Mouse (Mus musculus) cerebellum, postnatal 10 days (tissue): ENCODE measurements around the gene Eya3.
"Not testable (repeated sequence)": the region's sequence is repeated elsewhere in the genome, so short reads cannot be mapped to it uniquely, and the experiment has no call there.

Experiments
- DNase-seq, 2 experiments: peaks; one replicate each; pipeline ENCODE4 v3.0.0; 2021; ENCODE audit warnings: mixed read lengths in 2 of 2

Gene Eya3

DNA sequence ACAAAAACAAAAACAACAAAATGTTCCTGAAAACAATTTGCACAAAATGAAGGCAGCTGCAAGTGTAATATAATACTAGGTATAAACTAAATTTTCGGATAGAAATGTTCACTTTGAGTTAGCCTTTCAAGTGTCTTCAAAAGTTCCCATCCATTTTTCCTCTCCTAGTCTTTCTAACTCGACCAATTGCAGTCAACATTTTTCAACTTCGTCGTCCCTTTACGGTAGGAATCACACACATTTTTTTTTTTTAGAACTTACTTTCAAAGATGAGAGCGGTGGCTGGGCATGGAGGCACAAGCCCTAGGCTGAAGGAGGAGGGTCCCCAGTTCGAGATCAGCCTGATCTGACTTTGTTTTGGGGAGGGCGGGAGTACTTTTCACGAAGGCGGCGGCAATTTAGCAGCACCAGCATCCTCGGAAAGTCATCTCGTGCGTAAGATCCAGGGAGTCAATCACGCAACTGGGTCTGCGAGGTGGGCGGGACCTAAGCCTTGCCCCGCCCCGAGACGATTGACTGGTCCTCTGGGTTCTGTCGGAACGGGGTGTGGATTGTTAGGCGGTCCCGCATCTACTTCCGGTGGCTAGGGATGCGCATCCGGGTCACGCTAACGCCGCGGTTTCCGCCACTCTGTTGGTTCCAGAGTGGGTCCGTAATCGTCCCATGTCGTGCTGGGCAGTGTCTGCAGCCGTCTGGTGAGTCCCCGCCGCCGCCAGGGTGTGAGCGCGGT, at the start of gene Eya3:
TSS of gene Eya3 (plus strand) at position 527 of the 730 bp plus-strand sequence.
- DNase-seq = peak; percentile 96 to 97

DNA sequence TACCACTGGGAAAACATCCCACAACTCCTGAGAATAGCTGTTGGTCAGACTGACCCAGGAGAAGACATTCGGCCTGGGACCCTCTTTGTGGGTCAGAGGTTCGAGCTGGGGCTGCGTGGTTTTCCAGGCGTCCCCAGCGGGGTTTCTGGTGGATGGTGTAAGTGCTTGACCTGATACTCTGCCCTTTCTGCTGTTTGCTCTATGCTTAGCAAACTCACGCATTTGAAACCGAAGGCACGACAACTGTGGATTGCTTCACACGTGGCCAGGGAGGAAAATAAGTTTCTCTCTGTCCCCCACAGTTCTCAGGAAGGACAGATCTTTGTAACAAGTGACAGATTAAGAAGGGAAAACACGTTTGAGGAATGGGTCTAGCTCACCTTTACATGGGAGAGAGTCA, 48.1 kb upstream of the Eya3 start:
- no peak for DNase-seq

DNA sequence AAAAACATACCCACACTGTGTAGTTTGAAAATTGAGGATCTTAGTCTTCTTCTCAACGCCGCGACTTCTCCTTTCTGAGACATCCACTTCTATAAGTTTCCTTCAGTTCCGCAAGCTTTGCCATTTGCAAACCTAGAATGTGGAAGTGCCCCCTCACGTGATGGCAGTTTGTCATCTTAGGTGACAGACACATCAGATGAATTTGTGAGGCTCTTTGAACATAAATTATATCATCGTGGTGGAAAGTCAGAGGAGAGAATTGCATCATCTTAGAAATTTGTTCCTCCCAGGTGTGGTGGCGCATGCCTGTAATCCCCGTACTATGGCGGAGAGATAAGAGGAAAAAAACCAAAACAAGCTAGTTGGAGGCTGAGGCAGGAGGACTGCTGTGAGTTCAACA, 45.8 kb upstream of the Eya3 start:
- DNase-seq = no peak

DNA sequence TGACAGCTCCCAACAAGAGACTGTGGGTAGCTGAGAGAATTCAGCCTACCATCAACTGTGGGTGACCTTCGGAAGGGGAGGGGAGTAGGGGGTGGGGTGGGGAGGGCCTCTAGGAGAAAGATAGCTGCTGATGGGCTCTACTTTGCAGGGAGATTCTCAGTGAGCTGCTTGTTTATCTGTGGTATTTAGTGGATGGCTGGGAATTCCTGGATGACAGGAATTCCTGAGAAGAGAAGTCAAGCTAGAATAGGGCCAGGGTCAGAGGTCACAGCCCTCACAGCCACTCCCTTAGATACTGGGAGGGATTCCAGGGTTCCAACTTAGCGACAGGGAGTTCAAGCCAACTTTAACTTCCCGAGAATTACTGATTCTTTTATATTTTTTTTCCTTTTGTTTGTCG, 44.6 kb upstream of the Eya3 start:
- DNase-seq = no peak

DNA sequence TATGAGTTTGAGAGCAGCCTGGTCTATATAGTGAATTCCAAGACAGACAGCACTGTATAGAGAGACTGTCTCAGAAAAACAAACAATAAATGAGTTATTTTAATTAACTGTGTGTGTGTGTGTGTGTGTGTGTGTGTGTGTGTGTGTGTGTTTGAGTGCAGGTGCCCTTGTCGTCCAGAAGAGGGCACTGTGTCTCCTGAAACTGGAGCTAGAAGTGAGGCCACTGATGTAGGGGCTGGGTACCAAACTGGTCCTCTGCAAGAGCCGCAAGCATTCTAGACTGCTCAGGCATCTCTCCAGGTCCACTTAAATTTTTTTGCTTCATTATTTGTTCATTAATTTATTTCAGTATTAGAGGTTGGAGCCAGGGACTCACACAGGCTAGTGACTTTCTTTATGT, 39.9 kb upstream of the Eya3 start:
- DNase-seq = no peak

DNA sequence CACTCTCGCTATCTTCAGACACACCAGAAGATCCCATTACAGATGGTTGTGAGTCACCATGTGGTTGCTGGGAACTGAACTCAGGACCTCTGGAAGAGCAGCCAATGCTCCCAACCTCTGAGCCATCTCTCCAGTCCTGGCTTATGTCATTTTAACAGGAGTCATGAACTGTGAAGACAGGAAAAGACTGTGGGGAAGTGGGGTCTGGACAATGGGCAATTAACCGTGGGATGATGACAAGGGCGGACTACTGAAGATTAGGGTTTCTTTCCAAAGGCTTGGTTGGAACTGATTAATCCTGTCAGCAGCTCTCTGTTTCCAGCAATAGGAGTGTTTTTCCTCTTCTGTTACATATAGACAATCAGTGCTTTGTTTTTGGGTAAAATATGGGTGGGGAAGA, 39.0 kb upstream of the Eya3 start:
- DNase-seq = no peak

DNA sequence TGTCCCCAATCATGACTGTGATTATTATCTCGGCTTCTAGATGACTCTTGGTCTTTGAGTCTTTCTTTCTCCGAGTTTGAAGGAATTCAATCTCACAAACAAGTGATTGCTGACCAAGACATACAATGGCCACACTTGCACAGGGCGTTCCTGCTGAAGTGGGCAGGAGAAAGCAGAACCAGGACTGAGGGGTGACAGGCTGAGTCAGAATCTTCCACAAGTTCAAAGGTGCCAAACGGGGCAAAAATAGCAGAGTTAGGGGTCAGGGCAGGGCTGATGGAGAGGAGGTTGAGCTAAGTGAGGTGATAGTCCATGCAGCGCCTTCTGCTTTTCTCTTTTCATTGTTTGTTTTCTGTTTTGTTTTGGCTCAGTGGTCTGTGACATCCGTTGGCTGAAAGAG, 38.3 kb upstream of the Eya3 start:
- DNase-seq = no peak

DNA sequence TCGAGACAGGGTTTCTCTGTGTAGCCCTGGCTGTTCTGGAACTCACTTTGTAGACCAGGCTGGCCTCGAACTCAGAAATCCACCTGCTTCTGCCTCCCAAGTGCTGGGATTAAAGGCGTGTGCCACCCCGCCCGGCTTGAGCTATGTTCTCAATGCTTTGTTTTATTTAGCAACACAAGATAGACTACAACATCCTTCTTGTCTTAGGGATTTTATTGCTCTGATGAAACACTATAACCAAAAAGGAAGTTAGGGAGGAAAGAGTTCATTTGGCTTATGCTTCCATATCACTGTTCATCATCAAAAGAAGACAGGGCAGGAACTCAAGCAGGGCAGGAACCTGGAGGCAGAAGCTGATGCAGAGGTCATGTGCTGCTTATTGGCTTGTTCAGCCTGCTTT, 37.5 kb upstream of the Eya3 start:
- not testable (repeated sequence) for DNase-seq

DNA sequence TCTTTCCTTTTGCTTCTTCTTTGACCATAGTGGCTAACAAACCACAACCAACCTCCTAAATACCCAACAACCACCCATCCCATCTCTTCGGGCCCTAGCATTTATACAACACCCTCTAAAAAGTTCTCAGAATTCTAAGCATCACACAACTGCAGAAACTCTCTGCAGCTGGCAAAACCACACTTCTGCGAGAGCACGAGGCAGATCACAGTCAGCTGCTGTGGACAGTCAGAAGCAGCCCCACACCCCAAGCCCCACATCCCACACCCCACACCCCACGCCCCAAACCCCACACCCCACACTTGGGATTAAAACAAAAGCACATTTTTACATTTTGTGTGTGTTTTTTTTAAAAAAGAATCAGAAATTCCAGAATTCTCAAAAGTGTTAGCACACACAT, 35.3 kb upstream of the Eya3 start:
- DNase-seq = no peak

DNA sequence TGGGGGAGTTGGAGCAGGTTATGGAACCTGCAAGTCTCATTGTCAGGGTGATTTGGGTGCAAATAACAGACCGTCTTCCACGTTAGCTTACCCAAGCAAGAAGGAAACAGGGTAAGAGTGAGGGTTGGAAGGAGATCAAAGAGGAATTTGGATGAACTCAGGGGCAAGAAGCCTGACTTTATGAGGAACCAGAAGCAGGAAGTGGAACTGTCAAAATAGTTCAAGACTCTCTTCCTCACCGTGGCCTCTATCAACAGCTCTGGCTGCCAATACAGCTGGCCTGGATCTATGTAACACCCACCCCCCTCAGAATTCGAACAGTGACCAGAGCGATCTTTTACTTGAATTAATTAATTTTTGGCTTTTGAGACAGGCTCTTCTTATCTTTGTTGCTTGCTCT, 33.0 kb upstream of the Eya3 start:
- no peak for DNase-seq

DNA sequence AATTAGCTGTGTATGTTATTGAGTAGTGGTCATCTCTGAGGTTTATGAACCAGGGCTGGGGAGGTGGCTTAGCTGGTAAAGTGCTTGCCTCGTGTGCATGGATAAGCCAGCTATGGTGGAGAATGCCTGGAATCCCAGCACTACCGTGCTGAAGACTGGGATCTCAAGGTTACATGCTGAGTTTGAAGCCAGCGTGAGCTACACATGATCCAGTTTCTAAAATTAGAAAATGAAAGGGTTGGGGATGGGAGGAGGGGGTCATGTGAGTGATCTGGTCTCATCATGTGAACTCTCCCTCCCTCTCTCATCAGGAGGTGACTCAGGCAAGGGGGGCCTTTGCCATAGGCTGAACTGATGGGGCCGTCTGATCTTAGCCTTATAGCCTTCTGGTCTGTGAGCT, 30.6 kb upstream of the Eya3 start:
- DNase-seq = no peak

DNA sequence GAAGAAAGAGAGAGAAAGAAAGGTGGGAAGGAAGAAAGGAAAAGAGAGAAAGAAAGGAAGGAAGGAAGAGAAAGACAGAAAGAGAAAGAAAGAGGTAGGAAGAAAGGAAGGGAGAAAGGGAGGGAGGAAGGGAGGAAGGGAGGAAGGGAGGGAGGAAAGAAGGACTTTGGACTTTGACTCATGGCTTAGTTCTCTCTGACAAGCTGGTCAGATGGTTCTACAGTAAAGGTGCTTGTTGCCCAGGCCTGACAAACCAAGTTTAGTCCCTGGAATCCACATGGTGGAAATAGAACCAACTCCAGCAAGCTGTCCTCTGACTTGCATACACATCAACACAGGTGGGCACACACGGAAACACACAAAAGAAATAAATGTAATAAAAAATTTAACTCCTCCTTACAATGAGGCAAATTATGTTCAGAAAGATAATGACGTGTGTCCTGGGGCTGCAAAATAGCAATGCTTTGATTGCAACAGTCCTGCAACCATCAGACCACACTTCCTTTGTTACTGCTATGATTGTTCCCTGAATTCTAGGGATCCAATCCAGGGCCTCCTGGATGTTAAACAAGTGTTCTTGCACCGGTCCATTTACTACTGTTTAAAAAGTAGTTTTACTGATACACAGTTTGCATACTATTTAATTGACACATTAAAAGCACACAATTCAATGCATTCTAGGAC, 28.3 kb upstream of the Eya3 start:
- no peak for DNase-seq

DNA sequence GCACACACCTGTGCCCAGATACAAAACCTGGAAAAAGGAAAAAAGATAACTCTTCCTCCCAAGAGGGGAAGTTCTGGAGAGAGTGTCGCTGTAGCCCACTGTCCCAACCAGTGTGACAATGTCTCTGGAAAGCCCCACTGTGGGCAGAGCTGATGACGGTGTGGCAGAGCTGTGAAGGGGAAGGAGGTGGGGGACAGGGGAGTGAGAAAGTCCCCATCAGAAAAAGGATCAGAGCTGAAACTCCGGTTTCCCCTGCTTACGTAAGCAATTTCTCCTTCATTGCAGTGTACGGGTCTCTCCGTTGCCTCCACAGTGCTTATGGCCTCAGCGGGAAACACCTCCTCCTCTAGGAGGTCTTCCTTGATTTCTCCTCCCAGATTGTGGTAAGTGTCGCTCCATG, 27.5 kb upstream of the Eya3 start:
- DNase-seq = no peak

DNA sequence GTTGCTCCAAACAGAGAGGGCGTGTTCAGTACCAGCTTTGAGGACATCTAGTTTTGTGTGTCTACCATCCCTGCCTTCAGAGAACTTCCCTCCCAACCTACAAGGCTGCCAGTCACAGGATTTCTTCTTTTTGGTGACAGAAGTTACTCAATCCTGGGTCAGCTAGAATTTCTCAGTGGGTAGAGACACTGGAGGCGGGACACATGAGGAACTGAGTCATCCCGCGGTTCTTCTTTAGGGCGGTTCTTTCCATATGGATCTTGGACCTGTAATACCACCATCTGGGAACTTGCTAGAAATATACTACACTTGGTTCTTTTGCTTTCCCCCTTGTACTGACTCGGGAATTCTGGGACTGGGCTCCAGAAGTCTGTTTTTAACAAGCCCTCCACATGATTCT, 20.9 kb upstream of the Eya3 start:
- no peak for DNase-seq

DNA sequence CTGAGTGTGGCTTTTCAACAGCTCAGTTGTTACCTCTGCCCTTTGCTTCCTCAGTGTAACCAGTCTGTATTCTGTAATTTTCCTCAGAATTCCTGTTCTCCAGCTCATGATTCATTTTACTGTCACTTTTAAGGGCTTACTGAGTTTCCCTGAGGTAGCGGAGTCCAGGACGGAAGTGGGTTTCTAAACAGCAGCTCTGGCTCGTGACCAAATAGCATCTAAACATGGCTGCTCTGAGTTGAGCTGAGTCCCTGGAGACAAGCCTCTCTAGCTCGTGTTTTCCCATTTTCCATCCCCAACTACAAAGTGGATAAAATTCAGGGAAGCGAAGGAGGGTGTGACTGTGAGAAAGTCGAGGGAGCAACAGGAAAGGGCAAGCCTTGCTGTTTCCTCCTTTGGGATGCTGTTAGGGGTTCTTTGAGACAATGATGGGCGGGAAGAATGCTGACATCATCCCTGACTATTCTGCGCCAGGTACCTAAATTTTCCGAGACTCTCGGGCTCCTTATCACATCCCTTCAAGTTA, 19.9 kb upstream of the Eya3 start:
- no peak for DNase-seq

DNA sequence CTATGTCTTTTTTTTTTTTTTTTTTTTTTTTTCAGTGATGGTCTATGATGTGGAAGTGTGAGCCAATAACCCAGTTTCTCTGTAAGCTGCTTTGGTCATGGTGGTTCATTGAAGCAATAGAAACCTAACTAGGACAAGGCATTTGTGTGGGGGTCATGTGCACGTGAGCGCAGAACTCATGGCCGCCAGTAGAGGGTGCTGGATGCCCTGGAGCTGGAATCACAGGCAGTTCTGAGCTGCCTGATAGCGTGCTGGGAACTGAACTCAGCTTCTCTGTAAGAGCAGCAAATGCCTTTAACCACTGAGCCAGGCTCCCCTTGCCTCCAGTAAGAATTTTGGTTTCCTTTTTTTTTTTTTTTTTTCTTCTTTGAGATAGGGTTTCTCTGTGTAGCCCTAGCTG, 18.7 kb upstream of the Eya3 start:
- no peak for DNase-seq

DNA sequence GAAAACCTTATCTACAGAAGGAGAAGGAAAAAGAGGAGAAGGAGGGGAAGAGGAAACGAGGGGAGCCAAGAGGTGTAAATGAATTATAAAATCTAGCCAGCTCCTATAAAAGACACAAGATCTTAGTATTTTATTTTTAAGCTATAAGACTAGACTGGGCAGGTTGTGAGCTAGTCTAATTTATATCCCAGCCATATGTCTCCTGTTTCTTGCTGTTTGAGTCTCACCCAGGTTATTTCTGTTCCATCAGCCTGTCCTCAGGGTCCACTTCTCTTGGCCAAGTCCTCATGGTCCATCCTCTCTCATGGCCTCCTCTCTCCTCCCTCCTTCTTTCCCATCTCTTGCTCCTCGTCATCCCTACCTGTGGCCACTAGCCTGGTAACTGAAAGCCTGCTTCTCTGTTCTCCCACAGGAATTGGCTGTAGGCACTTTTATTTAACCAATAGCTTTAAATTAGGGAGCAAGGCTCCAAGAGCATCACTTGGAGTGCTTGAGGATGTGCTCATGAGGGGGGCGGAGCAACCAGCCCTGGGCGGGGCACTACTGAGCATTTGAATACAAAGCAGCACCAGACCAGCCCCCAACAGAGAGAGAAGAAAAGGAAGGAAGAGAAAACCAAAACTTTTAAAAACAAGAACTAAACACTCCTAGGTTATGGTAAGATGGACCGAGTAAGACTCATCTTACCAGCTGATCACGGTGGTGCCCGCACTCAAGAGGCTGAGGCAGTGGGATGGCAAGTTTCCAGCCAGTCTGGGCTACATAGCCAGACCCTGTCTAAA, 17.3 kb upstream of the Eya3 start:
- no peak for DNase-seq

DNA sequence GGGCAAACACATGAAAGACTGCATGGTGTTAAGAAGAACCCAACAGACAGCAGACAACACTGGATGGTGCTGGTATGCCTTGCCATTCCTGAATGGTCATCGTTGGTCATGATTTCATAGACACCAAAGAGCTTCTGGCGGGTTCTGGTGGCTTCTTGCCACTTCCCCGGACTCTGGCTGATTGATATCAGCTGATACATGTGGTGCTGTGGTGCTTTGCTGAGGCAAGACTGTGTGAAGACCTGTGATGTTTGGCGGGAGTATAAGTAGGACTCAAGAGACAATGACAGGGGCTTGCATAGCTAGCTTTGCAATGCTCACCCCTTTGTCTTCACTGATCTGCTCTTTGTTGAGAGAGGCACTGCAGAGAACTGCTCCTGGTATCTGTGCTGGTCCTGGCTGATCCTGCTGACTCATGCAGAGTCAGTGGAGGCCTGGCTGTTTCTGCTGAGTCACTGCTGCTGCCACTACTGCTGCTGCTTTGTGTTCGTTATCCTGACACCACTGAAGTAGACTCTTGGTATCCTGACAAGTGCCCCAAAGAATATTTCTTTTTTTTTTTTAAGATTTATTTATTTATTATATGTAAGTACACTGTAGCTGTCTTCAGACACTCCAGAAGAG, 14.6 kb upstream of the Eya3 start:
- DNase-seq = no peak

DNA sequence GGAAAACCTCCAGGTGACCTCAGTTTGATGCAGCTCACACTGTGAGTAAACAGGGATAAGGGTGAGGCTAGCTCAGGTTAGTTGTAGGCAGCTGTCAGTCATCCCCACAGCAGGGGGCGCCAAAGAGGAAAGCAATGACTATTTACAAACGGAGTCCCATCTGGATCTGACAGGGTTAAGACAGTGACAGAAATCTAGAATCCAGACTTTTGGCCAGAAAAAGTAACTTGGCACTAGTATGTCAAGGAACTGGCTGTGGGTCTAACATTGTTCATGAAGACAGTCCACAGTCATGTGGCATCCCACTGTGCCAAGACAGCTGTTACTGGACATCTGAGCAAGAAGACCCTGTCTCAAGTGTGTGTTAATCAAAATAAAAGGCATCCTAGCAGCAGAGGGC, 10.0 kb upstream of the Eya3 start:
- DNase-seq = peak; percentile 59

DNA sequence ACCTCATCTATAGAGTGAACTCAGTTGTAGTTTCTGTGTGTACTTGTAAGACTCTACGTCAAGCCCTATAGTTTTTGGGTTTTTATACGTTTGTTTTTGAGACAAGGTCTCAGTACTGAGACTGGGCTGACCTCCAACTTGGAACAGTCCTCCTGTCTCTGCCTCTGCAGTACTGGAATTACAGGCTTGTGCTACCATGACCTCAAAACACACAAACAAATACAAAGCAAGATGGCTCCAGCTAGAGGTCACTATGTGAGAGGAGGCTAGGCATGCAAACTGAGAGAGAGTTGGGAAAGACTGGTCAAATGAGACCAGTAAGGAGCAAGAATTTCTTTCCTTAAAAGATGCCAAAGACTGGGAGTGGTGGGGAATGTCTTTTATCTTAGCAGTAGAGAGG, 2.8 kb upstream of the Eya3 start:
- DNase-seq = no peak

DNA sequence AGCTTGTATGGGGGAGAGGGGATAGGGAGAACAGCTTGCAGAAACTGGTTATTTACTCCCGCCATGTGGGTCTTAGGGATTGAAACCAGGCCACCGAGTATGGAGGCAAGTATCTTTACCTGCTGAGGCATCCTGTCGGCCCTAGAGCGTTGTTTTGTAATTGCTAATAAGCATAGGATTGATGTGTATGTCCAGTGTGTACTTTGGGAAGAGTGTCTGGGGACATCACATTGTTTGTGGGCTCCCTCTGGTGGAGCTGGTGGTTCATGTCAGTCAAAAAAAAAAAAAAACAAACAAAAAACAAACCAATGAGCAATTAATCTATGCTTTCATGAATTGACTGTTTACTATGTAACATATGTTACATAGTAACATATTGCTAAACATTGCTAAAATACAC, 2.2 kb upstream of the Eya3 start:
- peak; percentile 54 to 69 for DNase-seq

DNA sequence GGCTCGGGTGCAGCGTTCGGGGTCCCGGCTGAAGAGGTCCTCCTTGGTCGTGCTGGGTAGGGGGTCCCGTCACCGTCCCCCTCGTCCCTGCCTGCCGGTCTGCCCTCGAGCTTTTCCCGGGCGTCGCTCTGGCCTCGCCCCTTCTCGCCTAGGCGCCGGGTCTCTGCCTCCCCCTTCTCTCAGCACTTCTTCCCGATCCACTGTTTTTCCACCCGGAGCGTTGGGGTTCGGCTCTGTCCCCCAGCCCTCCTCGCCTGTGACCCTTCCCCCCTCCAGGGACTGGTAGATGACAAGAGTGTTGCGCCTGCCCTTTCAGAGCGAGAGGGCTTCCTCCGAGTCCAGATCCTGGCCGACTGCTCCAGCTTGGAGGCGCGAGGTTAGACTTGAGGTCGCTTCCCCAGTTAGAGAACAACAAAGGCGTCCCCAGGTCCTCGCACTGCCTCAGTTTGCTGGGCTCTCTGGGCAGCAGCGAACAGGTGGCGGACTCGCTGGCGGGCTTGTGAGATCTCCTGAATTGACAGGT, 465 bp downstream of the Eya3 start:
- no peak for DNase-seq

DNA sequence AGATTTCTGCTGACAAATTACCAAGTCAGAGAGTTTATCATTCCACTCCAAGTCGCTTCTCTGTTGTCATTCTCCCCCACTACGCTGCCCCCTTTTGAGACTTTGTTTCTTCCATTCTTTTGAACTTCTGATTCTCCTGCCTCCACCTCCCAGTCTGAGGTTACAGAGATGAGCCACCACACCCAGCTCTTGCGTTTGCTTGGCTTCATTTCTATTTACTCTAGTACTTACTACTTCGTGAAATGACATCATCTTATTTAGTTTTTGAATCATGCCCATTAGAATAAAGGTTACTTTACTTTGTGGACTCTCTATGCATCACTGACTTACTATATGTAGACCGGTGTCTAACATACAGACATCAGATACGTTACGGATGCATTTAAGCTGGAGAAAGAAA, 8.7 kb downstream of the Eya3 start:
- no peak for DNase-seq
